Mouse (Mus musculus) hindbrain, embryonic 10.5 days (tissue): Measurements from ENCODE around the gene Fgf13. TPM values are rescaled to one million over a fixed set of nuclear protein-coding genes. Genes with fewer than 3 reads are reported as not detected.

Experiments used
- DNase-seq: peaks from one replicate; pipeline ENCODE4 v3.0.0-alpha.2; 2017; ENCODE audit warnings: low spot score
- H3K27ac ChIP-seq: fragments of 300-500 bp; sonication (generic); 2 replicates; pipeline ENCODE4 v1.5.1; 2016; ENCODE audit warnings: mild to moderate bottlenecking, moderate library complexity
- H3K27me3 ChIP-seq: fragments of 300-500 bp; sonication (generic); 2 replicates; pipeline ENCODE4 v1.6.1; 2016; ENCODE audit warnings: mild to moderate bottlenecking; ENCODE audit not compliant: poor library complexity, insufficient read depth, severe bottlenecking
- H3K36me3 ChIP-seq: fragments of 300-500 bp; sonication (generic); 2 replicates; pipeline ENCODE4 v1.6.1; 2016; ENCODE audit warnings: mild to moderate bottlenecking, moderate library complexity
- H3K4me1 ChIP-seq: fragments of 300-500 bp; sonication (generic); replicated peaks from 2 replicates; pipeline ENCODE4 v1.6.1; 2016; ENCODE audit warnings: mild to moderate bottlenecking
- H3K4me3 ChIP-seq: fragments of 300-500 bp; sonication (generic); 2 replicates; pipeline ENCODE4 v1.5.1; 2016; ENCODE audit warnings: mild to moderate bottlenecking, moderate library complexity
- H3K9me3 ChIP-seq: fragments of 300-500 bp; sonication (generic); 2 replicates; pipeline ENCODE4 v1.6.1; 2016; ENCODE audit warnings: mild to moderate bottlenecking, moderate library complexity
- WGBS: fragments of 180-500 bp; shearing (Covaris S2); methylation state at CpG from one replicate; pipeline ENCODE4 v1.1.7; 2016; 5-methylcytosine and 5-hydroxymethylcytosine counted together
- microRNA counts: library from miRNA; unstranded; fragments of <30 nt; microRNA quantifications from one replicate; lab custom pipeline; 2017
- polyA plus RNA-seq: library from polyadenylated mRNA; unstranded; fragments of >200 nt; fragmentation: Nextera tagmentation; extraction: Ambion mirVana; gene quantifications from 2 replicates; pipeline ENCODE4 v1.2.1, GENCODE M21; 2016

Fgf13 gene
- polyA plus RNA-seq, 1 experiment from 2014 or later = 47.1 TPM

DNA sequence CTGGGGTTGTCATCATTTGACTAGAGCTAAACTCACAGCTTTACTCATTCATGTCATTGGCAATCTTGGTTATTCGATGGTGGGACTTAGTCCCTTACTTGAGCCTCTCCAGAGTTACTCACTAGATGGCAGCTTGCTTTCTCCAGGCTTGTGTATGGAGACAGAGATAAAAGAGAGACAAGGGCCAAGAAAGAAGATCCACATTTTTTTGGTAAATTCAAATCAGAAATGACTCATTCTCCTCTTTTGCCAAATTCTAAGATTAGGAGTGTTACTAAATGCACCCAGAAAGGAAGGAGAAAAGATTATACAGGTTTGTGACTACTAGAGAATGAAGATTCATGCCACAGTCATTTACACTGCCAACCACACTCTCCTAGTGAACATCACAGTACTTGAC lies 532.9 kb downstream of the Fgf13 start:
- Histone ChIP-seq H3K27me3 (no peaks in the 10 kb centered on the region), H3K4me3 (no peak overlapping the region), H3K36me3 (no peaks in the 10 kb centered on the region), H3K9me3 (no peaks in the 10 kb centered on the region), H3K27ac (no peak overlapping the region), H3K4me1 (no peaks in the 10 kb centered on the region)
- WGBS = 76% methylated on average over 1 of the region's 1 CpGs
- no peak for DNase-seq

MicroRNAs encoded within 50 kb of the gene (microRNA counts, 519-probe panel; counts per million panel counts)
- 1,255 counts per million, percentile 77 among the panel's probes with 10 or more counts for microRNA mmu-miR-504 (lab: Ali Mortazavi, UCI)
